Comparison of ENCODE assay signal across 13 mouse cellular contexts in genomic region chr8:117290506-117290905, GRCm38 (mm10). TPM values are rescaled to one million over a fixed set of nuclear protein-coding genes. Genes with fewer than 3 reads are reported as not detected.
A peak's percentile ranks its signal among the peaks of the same experiment; 100 is the strongest.
DNase-seq lines count a peak whose midpoint lies in the region; ATAC-seq and TF ChIP-seq lines count a peak whose summit lies in the region.
"Had no signal": no experiment of that assay in that cellular context is flagged by ENCODE, and none has a peak within 500 bp of the region (broad histone marks: within the 10 kb centered on the region; RNA-seq: fewer than 3 reads in every experiment).

No protein-coding gene starts in this region.

- H3K4me2 ChIP-seq in intestine, postnatal 0 days (replicated peaks; ENCODE audit: low read depth): no peak overlapping the region
- H3K4me2 ChIP-seq: lung, embryonic 15.5 days; midbrain, embryonic 13.5 days had no signal

- H3K9me3 ChIP-seq in heart, embryonic 10.5 days: no peaks in the 10 kb centered on the region
- H3K9me3 ChIP-seq in intestine, postnatal 0 days (ENCODE audit: control insufficient read depth): no peaks in the 10 kb centered on the region
- H3K9me3 ChIP-seq: lung, embryonic 15.5 days; midbrain, embryonic 13.5 days had no signal

- no peak overlapping the region for H3K4me3 ChIP-seq in heart, adult 2 months
- H3K4me3 ChIP-seq in heart, embryonic 10.5 days: no peak overlapping the region
- no peak overlapping the region for H3K4me3 ChIP-seq in intestine, postnatal 0 days (ENCODE audit: low read depth, low read length)
- H3K4me3 ChIP-seq: lung, embryonic 15.5 days; midbrain, embryonic 13.5 days had no signal

- intact Hi-C loops in heart, adult 2 months (cut with DNase I): no loop called here
- intact Hi-C loops in heart, postnatal 36 days (cut with DNase I): no loop called here

- no peak for TF ChIP-seq EP300 in heart, adult 2 months (IDR thresholded peaks at IDR 0.05; ENCODE audit: insufficient read depth, low read depth, low read length)

- H3K79me2 ChIP-seq in heart, adult 2 months (replicated peaks; ENCODE audit: control insufficient read depth, insufficient read depth, low read length): peaks cover 5% of the 10 kb centered on the region; the same call in 1 of the 2 replicates

- no peak overlapping the region for H3K27ac ChIP-seq in heart, adult 2 months
- H3K27ac ChIP-seq in heart, embryonic 10.5 days: no peak overlapping the region
- no peak overlapping the region for H3K27ac ChIP-seq in intestine, postnatal 0 days (ENCODE audit: low read depth, low read length)
- H3K27ac ChIP-seq: lung, embryonic 15.5 days; midbrain, embryonic 13.5 days had no signal

- 56% methylated on average over 7 of the region's 7 CpGs for WGBS in heart, adult 2 months
- 85% methylated on average over 7 of the region's 7 CpGs for whole genome bisulfite sequencing in heart, embryonic 10.5 days
- WGBS in intestine, postnatal 0 days: 75% methylated on average over 7 of the region's 7 CpGs

- H3K27me3 ChIP-seq in heart, adult 2 months (ENCODE audit: control insufficient read depth, insufficient read depth, low read length): no peaks in the 10 kb centered on the region
- H3K27me3 ChIP-seq in heart, embryonic 10.5 days (ENCODE audit: insufficient read depth, poor library complexity, severe bottlenecking): no peaks in the 10 kb centered on the region
- no peaks in the 10 kb centered on the region for H3K27me3 ChIP-seq in intestine, postnatal 0 days (replicated peaks; ENCODE audit: control insufficient read depth, insufficient read depth, low read length)
- H3K27me3 ChIP-seq: lung, embryonic 15.5 days; midbrain, embryonic 13.5 days had no signal

- no peak for ATAC-seq in intestine, postnatal 0 days
- ATAC-seq: midbrain, embryonic 13.5 days had no signal

- TF ChIP-seq POLR2A in heart, adult 2 months (IDR thresholded peaks at IDR 0.05; ENCODE audit: insufficient read depth, low read depth, low read length): no peak

- H3K36me3 ChIP-seq in heart, adult 2 months (ENCODE audit: control insufficient read depth, insufficient read depth, low read length): no peaks in the 10 kb centered on the region
- H3K36me3 ChIP-seq in heart, embryonic 10.5 days: peaks cover 11% of the 10 kb centered on the region
- H3K36me3 ChIP-seq in intestine, postnatal 0 days (ENCODE audit: control insufficient read depth, insufficient read depth): peaks cover 25% of the 10 kb centered on the region

- peaks cover 16% of the 10 kb centered on the region for H3K4me1 ChIP-seq in heart, adult 2 months (ENCODE audit: control insufficient read depth, insufficient read depth, low read length)
- H3K4me1 ChIP-seq in heart, embryonic 10.5 days: peaks cover 41% of the 10 kb centered on the region
- H3K4me1 ChIP-seq in intestine, postnatal 0 days (replicated peaks; ENCODE audit: control insufficient read depth, insufficient read depth, low read length): peaks cover 11% of the 10 kb centered on the region; the same call in 1 of the 2 replicates

- no peak for TF ChIP-seq CTCF in heart, adult 2 months (IDR thresholded peaks at IDR 0.05)
- no peak for TF ChIP-seq CTCF in intestine, postnatal 0 days (IDR thresholded peaks at IDR 0.05; ENCODE audit: low read depth)

- peak; percentile 55 to 71 for DNase-seq in heart, adult 2 months
- no peak for DNase-seq in heart, embryonic 10.5 days (ENCODE audit: low spot score)
- DNase-seq in 3T3-L1 (ENCODE audit: low read depth, low spot score): peak; percentile 44
- DNase-seq in gastrocnemius, adult 18-20 months (ENCODE audit: low spot score): peak; percentile 73
- peak; percentile 41 to 55 for DNase-seq in heart, postnatal 36 days
- no peak for DNase-seq in right cerebral cortex, postnatal 25 days
- DNase-seq in cerebellum, adult 11-12 months: no peak
- DNase-seq: adrenal gland, postnatal 14 days; cerebellum, adult 8-10 months; thymus, adult 18-20 months had no signal

- H3K9ac ChIP-seq in heart, adult 2 months (ENCODE audit: low read depth, low read length): no peak overlapping the region
- no peak overlapping the region for H3K9ac ChIP-seq in intestine, postnatal 0 days (ENCODE audit: low read depth, low read length)
- H3K9ac ChIP-seq: lung, embryonic 15.5 days had no signal

RNA-seq across cellular contexts. Expression of gene Cmip, which starts 33.6 kb away (rescaled TPM):
- total RNA-seq in heart, adult 2 months (2021): 10 to 100 TPM; 20.1 to 20.8 TPM
- 11.8 and 13.6 TPM in 2 replicates for polyA plus RNA-seq in heart, adult 2 months (2012; rRNA removed)
- 6.4 and 8.3 TPM in 2 replicates for polyA plus RNA-seq in heart, embryonic 10.5 days (2016; fragmentation: Nextera tagmentation; extraction: Ambion mirVana)
- 1 to 10 TPM; 6.8 to 8.5 TPM for total RNA-seq in gastrocnemius, adult 18-20 months (2021)
- 10 to 100 TPM; 20.3 to 25.1 TPM for total RNA-seq in heart, postnatal 36 days (2021)
- polyA plus RNA-seq in intestine, postnatal 0 days (2015; fragmentation: Nextera tagmentation; extraction: Ambion mirVana): 47.1 and 48.9 TPM in 2 replicates

Comparison
In these comparisons a context has a peak if more than half of its experiments do, and no peak if none do; other contexts are left out.
1. DNase-seq: peak in heart, adult 2 months (2 of 2), 3T3-L1 (single experiment), gastrocnemius, adult 18-20 months (single experiment) and heart, postnatal 36 days (2 of 2); none in heart, embryonic 10.5 days (single experiment), right cerebral cortex, postnatal 25 days (single experiment) and cerebellum, adult 11-12 months (single experiment).